Mouse (Mus musculus): ENCODE data around the gene Gsn. TPM values are rescaled to one million over a fixed set of nuclear protein-coding genes. Genes with fewer than 3 reads are reported as not detected.

The Gsn gene
- 449 TPM for polyA plus RNA-seq (2015; fragmentation: Illumina TruSeq; extraction: RNeasy Lipid Tissue Mini Kit (QIAGEN cat#74804); ENCODE audit: insufficient read depth, low read depth, low replicate concordance)

GRCm38 (mm10) chr2:35255885-35256833 lies at the start of gene Gsn:
TSS of gene Gsn (plus strand) at chr2:35256380.

GRCm38 (mm10) chr2:35336388-35337280 lies 80.5 kb downstream of the Gsn start, which contains the start of gene Stom:
TSS of gene Stom (minus strand) at chr2:35336976.

Other genes starting within 250 kb of the Gsn start
- not detected for gene Hc, start 194.9 kb upstream of the Gsn start, polyA plus RNA-seq (2015; fragmentation: Illumina TruSeq; extraction: RNeasy Lipid Tissue Mini Kit (QIAGEN cat#74804); ENCODE audit: insufficient read depth, low read depth, low replicate concordance)
- 0.65 TPM for gene AI182371, start 154.8 kb upstream of the Gsn start, polyA plus RNA-seq (2015; fragmentation: Illumina TruSeq; extraction: RNeasy Lipid Tissue Mini Kit (QIAGEN cat#74804); ENCODE audit: insufficient read depth, low read depth, low replicate concordance)
- 9.3 TPM for gene Cntrl, start 146.9 kb upstream of the Gsn start, polyA plus RNA-seq (2015; fragmentation: Illumina TruSeq; extraction: RNeasy Lipid Tissue Mini Kit (QIAGEN cat#74804); ENCODE audit: insufficient read depth, low read depth, low replicate concordance)
- 23.1 TPM for gene Rab14, start 55.3 kb upstream of the Gsn start, polyA plus RNA-seq (2015; fragmentation: Illumina TruSeq; extraction: RNeasy Lipid Tissue Mini Kit (QIAGEN cat#74804); ENCODE audit: insufficient read depth, low read depth, low replicate concordance)
- 11.7 TPM for gene Stom, start 80.6 kb downstream of the Gsn start, polyA plus RNA-seq (2015; fragmentation: Illumina TruSeq; extraction: RNeasy Lipid Tissue Mini Kit (QIAGEN cat#74804); ENCODE audit: insufficient read depth, low read depth, low replicate concordance)
- gene 4930568D16Rik, start 111.3 kb downstream of the Gsn start, polyA plus RNA-seq (2015; fragmentation: Illumina TruSeq; extraction: RNeasy Lipid Tissue Mini Kit (QIAGEN cat#74804); ENCODE audit: insufficient read depth, low read depth, low replicate concordance), result not detected
- gene 4930402F06Rik, start 140.8 kb downstream of the Gsn start, polyA plus RNA-seq (2015; fragmentation: Illumina TruSeq; extraction: RNeasy Lipid Tissue Mini Kit (QIAGEN cat#74804); ENCODE audit: insufficient read depth, low read depth, low replicate concordance), result not detected
- 13.9 TPM for gene Ggta1, start 206.9 kb downstream of the Gsn start, polyA plus RNA-seq (2015; fragmentation: Illumina TruSeq; extraction: RNeasy Lipid Tissue Mini Kit (QIAGEN cat#74804); ENCODE audit: insufficient read depth, low read depth, low replicate concordance)